In genomic region chr2:27405094-27405884, GRCm38 (mm10) we compare ENCODE assay signal across 10 mouse cellular contexts. TPM values are rescaled to one million over a fixed set of nuclear protein-coding genes. Genes with fewer than 3 reads are reported as not detected.
DNase-seq lines count a peak whose midpoint lies in the region; ATAC-seq and TF ChIP-seq lines count a peak whose summit lies in the region.
"Had no signal": no experiment of that assay in that cellular context is flagged by ENCODE, and none has a peak within 500 bp of the region (broad histone marks: within the 10 kb centered on the region; RNA-seq: fewer than 3 reads in every experiment).

No protein-coding gene starts in this region.

- H3K27ac ChIP-seq in intestine, embryonic 14.5 days (ENCODE audit: low read depth), result no peak overlapping the region
- no peak overlapping the region for H3K27ac ChIP-seq in intestine, postnatal 0 days (ENCODE audit: low read depth, low read length)
- H3K27ac ChIP-seq in intestine, embryonic 16.5 days (ENCODE audit: low read length), result peak overlapping the region; percentile 46; the same call in 1 of the 2 replicates
- H3K27ac ChIP-seq in cerebellum, adult 2 months (ENCODE audit: insufficient read depth, low read length), result no peak overlapping the region
- H3K27ac ChIP-seq: limb, embryonic 15.5 days had no signal

- no peak for TF ChIP-seq CTCF in intestine, postnatal 0 days (IDR thresholded peaks at IDR 0.05; ENCODE audit: low read depth)
- no peak for TF ChIP-seq CTCF in cerebellum, adult 2 months (IDR thresholded peaks at IDR 0.05; ENCODE audit: borderline replicate concordance, insufficient read depth, low read depth, low read length)

- no peak overlapping the region for H3K4me3 ChIP-seq in intestine, embryonic 14.5 days (ENCODE audit: low read depth, low read length)
- no peak overlapping the region for H3K4me3 ChIP-seq in intestine, postnatal 0 days (ENCODE audit: low read depth, low read length)
- H3K4me3 ChIP-seq in intestine, embryonic 16.5 days (ENCODE audit: low read length), result no peak overlapping the region
- no peak overlapping the region for H3K4me3 ChIP-seq in cerebellum, adult 2 months (replicated peaks; ENCODE audit: insufficient read depth, low read depth, low read length)
- H3K4me3 ChIP-seq: limb, embryonic 15.5 days had no signal

- DNase-seq in intestine, embryonic 14.5 days (ENCODE audit: low spot score), result peak; percentile 50
- peak; percentile 83 for DNase-seq in A20 (ENCODE audit: low read depth, low spot score)
- DNase-seq in frontal cortex, postnatal 14 days (ENCODE audit: low spot score in 2 of 2), result no peak
- DNase-seq in cerebellum, adult 2 months, result no peak
- DNase-seq in ovary, postnatal 10 days (ENCODE audit: low spot score), result no peak

- H3K4me2 ChIP-seq in intestine, embryonic 14.5 days (ENCODE audit: low read length), result no peak overlapping the region
- H3K4me2 ChIP-seq in intestine, postnatal 0 days (replicated peaks; ENCODE audit: low read depth), result no peak overlapping the region
- no peak overlapping the region for H3K4me2 ChIP-seq in intestine, embryonic 16.5 days (ENCODE audit: low read depth, low read length)
- H3K4me2 ChIP-seq: limb, embryonic 15.5 days had no signal

- H3K36me3 ChIP-seq in intestine, embryonic 14.5 days (ENCODE audit: control insufficient read depth, insufficient read depth, low read length), result no peaks in the 10 kb centered on the region
- H3K36me3 ChIP-seq in intestine, postnatal 0 days (ENCODE audit: control insufficient read depth, insufficient read depth), result no peaks in the 10 kb centered on the region
- H3K36me3 ChIP-seq in intestine, embryonic 16.5 days (ENCODE audit: control insufficient read depth, insufficient read depth, low read length), result no peaks in the 10 kb centered on the region
- H3K36me3 ChIP-seq: limb, embryonic 15.5 days had no signal

- TF ChIP-seq POLR2A in cerebellum, adult 2 months (IDR thresholded peaks at IDR 0.05; ENCODE audit: borderline replicate concordance, insufficient read depth, low read length), result no peak

- H3K9ac ChIP-seq in intestine, embryonic 14.5 days (ENCODE audit: low read length), result no peak overlapping the region
- H3K9ac ChIP-seq in intestine, postnatal 0 days (ENCODE audit: low read depth, low read length), result no peak overlapping the region
- H3K9ac ChIP-seq in intestine, embryonic 16.5 days (ENCODE audit: low read depth, low read length), result peak overlapping the region; percentile 11; the same call in 1 of the 2 replicates
- H3K9ac ChIP-seq: limb, embryonic 15.5 days had no signal

- no peaks in the 10 kb centered on the region for H3K9me3 ChIP-seq in intestine, embryonic 14.5 days (ENCODE audit: control insufficient read depth, low read length)
- no peaks in the 10 kb centered on the region for H3K9me3 ChIP-seq in intestine, postnatal 0 days (ENCODE audit: control insufficient read depth)
- no peaks in the 10 kb centered on the region for H3K9me3 ChIP-seq in intestine, embryonic 16.5 days (ENCODE audit: control insufficient read depth, low read length)
- H3K9me3 ChIP-seq: limb, embryonic 15.5 days had no signal

- no peaks in the 10 kb centered on the region for H3K27me3 ChIP-seq in intestine, embryonic 14.5 days (replicated peaks; ENCODE audit: control insufficient read depth, insufficient read depth, low read length)
- no peaks in the 10 kb centered on the region for H3K27me3 ChIP-seq in intestine, postnatal 0 days (replicated peaks; ENCODE audit: control insufficient read depth, insufficient read depth, low read length)
- no peaks in the 10 kb centered on the region for H3K27me3 ChIP-seq in intestine, embryonic 16.5 days (replicated peaks; ENCODE audit: control insufficient read depth, insufficient read depth, low read length)
- no peaks in the 10 kb centered on the region for H3K27me3 ChIP-seq in cerebellum, adult 2 months (ENCODE audit: control insufficient read depth, insufficient read depth, low read length)
- H3K27me3 ChIP-seq: limb, embryonic 15.5 days; Patski had no signal

- H3K4me1 ChIP-seq in intestine, embryonic 14.5 days (replicated peaks; ENCODE audit: control insufficient read depth, insufficient read depth, low read length), result peaks cover 19% of the 10 kb centered on the region
- peaks cover 12% of the 10 kb centered on the region; the same call in 1 of the 2 replicates for H3K4me1 ChIP-seq in intestine, postnatal 0 days (replicated peaks; ENCODE audit: control insufficient read depth, insufficient read depth, low read length)
- H3K4me1 ChIP-seq in intestine, embryonic 16.5 days (ENCODE audit: control insufficient read depth, insufficient read depth, low read length), result peaks cover 33% of the 10 kb centered on the region
- no peaks in the 10 kb centered on the region; the same call in 1 of the 2 replicates for H3K4me1 ChIP-seq in cerebellum, adult 2 months (ENCODE audit: control insufficient read depth, insufficient read depth, low read length)

- no peak for ATAC-seq in intestine, embryonic 14.5 days (replicated peaks; ENCODE audit: low FRiP score, low TSS enrichment, low read depth)
- ATAC-seq in intestine, postnatal 0 days, result no peak
- ATAC-seq in CD4-positive, CD25-positive, alpha-beta regulatory T cell, adult 4 months, result peak; percentile 35
- ATAC-seq in intestine, embryonic 16.5 days, result peak; percentile 27; the same call in 1 of the 2 replicates
- ATAC-seq: Patski had no signal

- 47% methylated on average over 5 of the region's 5 CpGs for WGBS in intestine, embryonic 14.5 days
- WGBS in intestine, postnatal 0 days, result 45% methylated on average over 5 of the region's 5 CpGs
- 39% methylated on average over 5 of the region's 5 CpGs for WGBS in intestine, embryonic 16.5 days
- WGBS in cerebellum, adult 2 months, result 56% methylated on average over 5 of the region's 5 CpGs

RNA-seq across cellular contexts. Expression of gene Vav2, which starts 21.5 kb away (rescaled TPM):
- 7.2 and 7.5 TPM in 2 replicates for polyA plus RNA-seq in intestine, embryonic 14.5 days (2014; fragmentation: Nextera tagmentation; extraction: Ambion mirVana)
- polyA plus RNA-seq in intestine, postnatal 0 days (2015; fragmentation: Nextera tagmentation; extraction: Ambion mirVana), result 5.4 and 6.8 TPM in 2 replicates
- 1 to 10 TPM; 9.9 to 10.0 TPM for polyA plus RNA-seq in CD4-positive, CD25-positive, alpha-beta regulatory T cell, adult 4 months (2017; shearing (Covaris generic))
- polyA plus RNA-seq in intestine, embryonic 16.5 days (2015; fragmentation: Nextera tagmentation; extraction: Ambion mirVana), result 4.1 and 4.8 TPM in 2 replicates
- 14.7 and 16.1 TPM in 2 replicates for polyA plus RNA-seq in cerebellum, adult 2 months (2012; rRNA removed)

RNA-seq across cellular contexts. Expression of gene Brd3os, which starts 36.8 kb away (rescaled TPM):
- polyA plus RNA-seq in intestine, embryonic 14.5 days (2014; fragmentation: Nextera tagmentation; extraction: Ambion mirVana), result 7.7 and 9.0 TPM in 2 replicates
- polyA plus RNA-seq in intestine, postnatal 0 days (2015; fragmentation: Nextera tagmentation; extraction: Ambion mirVana), result 1.5 and 1.8 TPM in 2 replicates
- polyA plus RNA-seq in CD4-positive, CD25-positive, alpha-beta regulatory T cell, adult 4 months (2017; shearing (Covaris generic)), result under 1 TPM in 1 of 2 experiments, not detected in 1; 0.52 TPM
- 4.6 and 5.5 TPM in 2 replicates for polyA plus RNA-seq in intestine, embryonic 16.5 days (2015; fragmentation: Nextera tagmentation; extraction: Ambion mirVana)
- polyA plus RNA-seq in cerebellum, adult 2 months (2012; rRNA removed), result 36.0 and 38.0 TPM in 2 replicates

Comparison
In these comparisons a context has a peak if more than half of its experiments do, and no peak if none do; other contexts are left out.
1. ATAC-seq: peak in CD4-positive, CD25-positive, alpha-beta regulatory T cell, adult 4 months (single experiment) and intestine, embryonic 16.5 days (single experiment); none in intestine, embryonic 14.5 days (single experiment) and intestine, postnatal 0 days (single experiment).
2. DNase-seq: peak in intestine, embryonic 14.5 days (single experiment) and A20 (single experiment); none in frontal cortex, postnatal 14 days (0 of 2), cerebellum, adult 2 months (0 of 2) and ovary, postnatal 10 days (single experiment).